10 mouse cellular contexts compared by ENCODE assay signal in genomic region chr6:22833637-22834036, GRCm38 (mm10). TPM values are rescaled to one million over a fixed set of nuclear protein-coding genes. Genes with fewer than 3 reads are reported as not detected.
DNase-seq lines count a peak whose midpoint lies in the region; ATAC-seq and TF ChIP-seq lines count a peak whose summit lies in the region.
"Had no signal": no experiment of that assay in that cellular context is flagged by ENCODE, and none has a peak within 500 bp of the region (broad histone marks: within the 10 kb centered on the region; RNA-seq: fewer than 3 reads in every experiment).

No protein-coding gene starts in this region.

- H3K27ac ChIP-seq in hindbrain, embryonic 11.5 days (ENCODE audit: low read depth, low read length): peak overlapping the region; percentile 54
- no peak overlapping the region for H3K27ac ChIP-seq in thymus, adult 2 months (ENCODE audit: control insufficient read depth, insufficient read depth, low read length)
- H3K27ac ChIP-seq in liver, postnatal 0 days (ENCODE audit: low read depth): no peak overlapping the region

- intact Hi-C loops in left cerebral cortex, postnatal 4 days (cut with DNase I): no loop called here

- 0 out of 2 replicates have a peak, but pooled peaks cover 2% of the 10 kb centered on the region for H3K4me1 ChIP-seq in hindbrain, embryonic 11.5 days (replicated peaks; ENCODE audit: control insufficient read depth, insufficient read depth, low read length)
- no peaks in the 10 kb centered on the region for H3K4me1 ChIP-seq in thymus, adult 2 months (replicated peaks; ENCODE audit: control insufficient read depth, insufficient read depth, low read length)
- H3K4me1 ChIP-seq in liver, postnatal 0 days (ENCODE audit: insufficient read depth): no peaks in the 10 kb centered on the region

- no peaks in the 10 kb centered on the region for H3K9me3 ChIP-seq in hindbrain, embryonic 11.5 days (ENCODE audit: control insufficient read depth, low read length)
- no peaks in the 10 kb centered on the region for H3K9me3 ChIP-seq in liver, postnatal 0 days (ENCODE audit: low read length)

- DNase-seq in layer of hippocampus, adult 11-12 months (ENCODE audit: low spot score): peak; percentile 32
- no peak for DNase-seq in layer of hippocampus, adult 9-10 months (ENCODE audit: low spot score)
- DNase-seq in hindbrain, embryonic 11.5 days (ENCODE audit: low spot score): peak; percentile 65
- DNase-seq in left cerebral cortex, postnatal 4 days: peak; percentile 56
- DNase-seq in right cerebral cortex, postnatal 25 days: peak; percentile 17
- no peak for DNase-seq in natural killer cell, adult 2 months (ENCODE audit: low spot score in 2 of 2)
- no peak for DNase-seq in thymus, adult 2 months
- no peak for DNase-seq in liver, postnatal 0 days
- DNase-seq: kidney, postnatal 25 days; lung, embryonic 14.5 days had no signal

- TF ChIP-seq EP300 in liver, postnatal 0 days (IDR thresholded peaks at IDR 0.05; ENCODE audit: low read depth): no peak

- TF ChIP-seq CTCF in thymus, adult 2 months (IDR thresholded peaks at IDR 0.05; ENCODE audit: borderline replicate concordance, control insufficient read depth, extremely low read depth, insufficient read depth, low read length, poor library complexity): no peak
- no peak for TF ChIP-seq CTCF in liver, postnatal 0 days (IDR thresholded peaks at IDR 0.05; ENCODE audit: low read depth)

- peak; percentile 86 for ATAC-seq in hindbrain, embryonic 11.5 days (ENCODE audit: low FRiP score)
- ATAC-seq in liver, postnatal 0 days: no peak

- no peak overlapping the region for H3K9ac ChIP-seq in hindbrain, embryonic 11.5 days (ENCODE audit: low read depth, low read length)
- H3K9ac ChIP-seq in liver, postnatal 0 days (replicated peaks): no peak overlapping the region
- H3K9ac ChIP-seq: lung, embryonic 14.5 days had no signal

- no peaks in the 10 kb centered on the region for H3K36me3 ChIP-seq in hindbrain, embryonic 11.5 days (ENCODE audit: control insufficient read depth, insufficient read depth, low read length)
- no peaks in the 10 kb centered on the region for H3K36me3 ChIP-seq in thymus, adult 2 months (ENCODE audit: control insufficient read depth, insufficient read depth, low read length)
- no peaks in the 10 kb centered on the region for H3K36me3 ChIP-seq in liver, postnatal 0 days (replicated peaks; ENCODE audit: insufficient read depth, low read length)

- no peak overlapping the region for H3K4me3 ChIP-seq in hindbrain, embryonic 11.5 days (ENCODE audit: low read depth, low read length)
- H3K4me3 ChIP-seq in thymus, adult 2 months (ENCODE audit: control insufficient read depth, insufficient read depth, low read length): no peak overlapping the region
- H3K4me3 ChIP-seq in liver, postnatal 0 days (ENCODE audit: low read depth, low read length): no peak overlapping the region

- TF ChIP-seq POLR2A in thymus, adult 2 months (IDR thresholded peaks at IDR 0.05; ENCODE audit: control insufficient read depth, extremely low read depth, insufficient read depth, low read length, poor library complexity): no peak

- H3K4me2 ChIP-seq in hindbrain, embryonic 11.5 days (replicated peaks; ENCODE audit: low read depth, low read length): no peak overlapping the region
- no peak overlapping the region for H3K4me2 ChIP-seq in liver, postnatal 0 days (ENCODE audit: low read depth, low read length)
- H3K4me2 ChIP-seq: lung, embryonic 14.5 days had no signal

- H3K27me3 ChIP-seq in hindbrain, embryonic 11.5 days (ENCODE audit: control insufficient read depth, insufficient read depth, low read length): no peaks in the 10 kb centered on the region
- no peaks in the 10 kb centered on the region for H3K27me3 ChIP-seq in thymus, adult 2 months (ENCODE audit: control insufficient read depth, insufficient read depth, low read length)
- H3K27me3 ChIP-seq in liver, postnatal 0 days (ENCODE audit: insufficient read depth, low read length): no peaks in the 10 kb centered on the region

- 18% methylated on average over 7 of the region's 7 CpGs for WGBS in hindbrain, embryonic 11.5 days
- WGBS in thymus, adult 2 months: 86% methylated on average over 7 of the region's 7 CpGs
- WGBS in liver, postnatal 0 days (ENCODE audit: insufficient replicate concordance): 63% methylated on average over 7 of the region's 7 CpGs

RNA-seq across cellular contexts. Expression of gene Ptprz1, which starts 41.7 kb away (rescaled TPM):
- polyA plus RNA-seq in hindbrain, embryonic 11.5 days (2014; fragmentation: Nextera tagmentation; extraction: Ambion mirVana): 25.1 and 27.3 TPM in 2 replicates
- total RNA-seq in left cerebral cortex, postnatal 4 days (2021): 100 to 1,000 TPM; 330 to 350 TPM
- 1.8 and 2.8 TPM in 2 replicates for polyA plus RNA-seq in thymus, adult 2 months (2012; rRNA removed)
- 0.05 TPM in 2 replicates for polyA plus RNA-seq in liver, postnatal 0 days (2015; fragmentation: Nextera tagmentation; extraction: Ambion mirVana)

Comparison
In these comparisons a context has a peak if more than half of its experiments do, and no peak if none do; other contexts are left out.
1. DNase-seq: peak in layer of hippocampus, adult 11-12 months (single experiment), hindbrain, embryonic 11.5 days (single experiment), left cerebral cortex, postnatal 4 days (single experiment) and right cerebral cortex, postnatal 25 days (single experiment); none in layer of hippocampus, adult 9-10 months (single experiment), natural killer cell, adult 2 months (0 of 2), thymus, adult 2 months (single experiment) and liver, postnatal 0 days (single experiment).